Mouse (Mus musculus): ENCODE measurements at regions not wholly inside any gene's neighbourhood (a gene's known extent, or its start where the extent isn't known, plus 50 kb on each side); places are given as distances from the start of the nearest gene placed in this dataset.

DNA sequence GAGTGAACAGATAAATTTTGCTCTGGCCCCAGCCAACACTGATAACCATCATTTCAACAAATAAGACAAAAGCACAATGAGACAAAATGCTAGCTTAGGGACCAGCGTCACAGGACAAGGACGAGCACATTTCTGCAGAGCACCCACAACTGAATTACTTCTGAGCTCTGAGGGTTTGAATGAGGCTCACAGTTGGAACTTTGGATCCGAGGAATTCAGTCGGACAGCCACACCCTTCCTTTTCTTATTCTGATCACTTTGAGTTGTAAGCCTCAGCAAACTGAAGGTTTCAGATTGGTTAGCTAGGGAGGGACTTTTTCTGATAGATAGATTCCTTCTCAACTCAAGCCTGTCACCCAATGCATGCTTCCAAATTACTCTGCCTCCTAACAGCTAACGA, 180.0 kb upstream of the Sfrp2 start:
- TF ChIP-seq CTCF (IDR thresholded peaks at IDR 0.05; ENCODE audit: borderline replicate concordance, insufficient read depth, low read length) (no peak), POLR2A (IDR thresholded peaks at IDR 0.05; ENCODE audit: low read depth, low read length) (no peak)
